Mouse (Mus musculus): ENCODE data around the gene Arl3.
"Not testable (repeated sequence)": the region's sequence is repeated elsewhere in the genome, so short reads cannot be mapped to it uniquely, and the experiment has no call there.

Arl3 gene

DNA sequence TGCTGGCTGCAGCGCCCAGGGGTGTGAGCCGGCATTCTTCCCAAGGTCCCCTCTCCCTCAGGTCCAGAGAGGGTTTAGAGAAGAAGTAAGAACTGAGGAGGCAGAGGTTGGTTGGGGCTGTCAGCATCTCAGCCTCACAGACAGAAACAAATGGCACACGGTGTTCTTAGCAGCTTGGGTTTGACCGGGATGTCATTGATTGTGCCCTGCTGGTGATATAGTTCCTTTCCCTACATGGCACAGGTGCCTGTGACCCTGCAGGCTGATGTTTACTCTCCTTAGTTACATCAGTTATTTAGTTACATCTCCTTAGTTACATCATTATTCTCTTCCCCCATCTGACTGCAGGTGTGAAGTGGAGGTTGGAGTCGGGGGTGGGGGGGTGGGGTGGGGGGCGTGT is 18.6 kb upstream of the Arl3 start:
- no peak for DNase-seq (ENCODE audit: low spot score in 2 of 2)

DNA sequence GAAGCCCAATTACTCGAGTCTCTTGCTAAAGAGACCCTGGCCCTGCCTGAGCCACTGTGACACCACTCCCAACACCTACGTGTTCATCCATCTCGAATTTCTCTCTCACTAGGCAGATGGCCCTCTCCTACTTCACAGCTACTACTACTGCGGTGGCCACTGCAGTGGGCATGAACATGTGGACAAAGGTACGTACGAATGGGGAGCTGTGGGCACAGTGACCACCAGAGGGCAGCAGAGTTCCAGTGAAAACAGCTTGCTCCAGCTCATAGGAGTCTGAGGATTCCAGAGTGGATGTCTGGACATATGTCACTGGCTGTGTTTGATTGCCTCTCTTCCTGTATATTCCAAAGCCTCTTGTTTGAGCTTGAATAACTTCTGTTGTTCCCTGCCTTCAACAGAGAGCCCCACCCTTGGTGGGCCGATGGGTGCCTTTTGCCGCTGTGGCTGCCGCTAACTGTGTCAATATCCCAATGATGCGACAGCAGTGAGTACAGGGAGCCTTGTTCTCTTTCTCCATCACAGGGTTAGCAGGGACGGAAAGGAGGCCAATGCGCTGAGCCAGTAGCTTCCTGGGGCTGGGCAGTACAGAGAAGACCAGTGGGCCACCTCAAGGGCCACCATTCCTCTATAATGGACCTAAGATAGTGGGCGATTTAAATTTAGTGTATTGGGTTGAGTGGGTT is 15.0 kb upstream of the Arl3 start:
- peak; percentile 76 to 83 for DNase-seq (ENCODE audit: low spot score in 2 of 2)

DNA sequence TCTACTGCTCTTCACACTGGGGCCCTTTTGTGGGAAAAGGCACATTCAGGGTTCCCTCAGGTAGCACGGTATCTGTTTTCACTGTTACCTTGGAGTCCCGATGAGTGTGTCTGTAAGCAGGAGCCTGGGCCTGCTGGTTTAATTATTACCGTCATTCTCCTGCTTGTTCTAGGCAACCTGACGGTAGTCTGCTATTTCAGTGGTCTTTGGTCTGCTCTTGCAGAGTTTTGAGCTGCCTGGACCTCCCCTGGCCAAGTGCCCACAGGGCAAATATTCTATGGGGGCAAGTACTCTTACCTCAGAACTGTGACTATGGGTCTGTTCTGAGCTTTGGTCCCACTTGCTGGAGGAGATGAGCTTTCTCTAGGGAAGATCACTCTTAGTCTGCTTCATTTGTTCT is 2.2 kb upstream of the Arl3 start:
- DNase-seq (ENCODE audit: low spot score in 2 of 2) = no peak

DNA sequence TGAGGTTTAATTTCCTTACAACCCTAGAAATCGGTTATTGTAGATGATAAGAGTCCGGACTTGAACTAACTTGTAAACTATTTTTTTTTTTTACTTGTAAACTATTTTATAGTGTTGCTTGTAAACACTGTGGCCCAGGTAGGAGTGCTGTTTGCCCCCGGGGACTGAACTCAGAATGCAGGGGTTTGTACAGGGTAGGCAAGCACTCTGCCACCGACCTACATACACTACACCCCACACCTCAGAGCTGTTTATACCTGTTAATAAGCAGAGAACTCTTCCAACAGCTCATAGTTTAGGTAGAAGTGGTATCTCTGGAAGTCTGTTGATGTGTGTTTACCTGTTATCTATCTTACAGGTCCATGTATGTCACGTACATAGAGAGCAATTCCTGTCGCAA is 992 bp upstream of the Arl3 start:
- DNase-seq (ENCODE audit: low spot score in 2 of 2) = no peak

DNA sequence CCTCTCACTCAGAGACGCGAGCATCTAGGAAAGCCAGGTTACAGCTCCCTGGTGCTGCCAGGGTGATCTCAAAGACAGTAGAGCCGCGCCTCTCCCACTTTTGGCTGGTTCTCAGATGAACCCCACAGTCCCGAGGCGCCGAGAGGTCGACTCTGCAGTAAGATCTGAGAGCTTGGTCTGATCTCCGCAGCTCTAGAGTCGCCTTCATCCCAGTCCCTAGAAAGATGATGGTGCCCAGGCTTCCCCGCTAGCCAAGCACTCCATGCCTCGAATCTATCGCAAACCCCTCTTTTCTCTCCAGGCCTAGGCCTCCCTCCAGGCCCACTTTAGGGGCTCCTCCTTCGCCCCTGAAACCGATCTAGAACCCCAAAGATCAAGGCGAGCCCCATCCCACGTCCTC is 450 bp downstream of the Arl3 start:
- DNase-seq (ENCODE audit: low spot score in 2 of 2) = no peak

DNA sequence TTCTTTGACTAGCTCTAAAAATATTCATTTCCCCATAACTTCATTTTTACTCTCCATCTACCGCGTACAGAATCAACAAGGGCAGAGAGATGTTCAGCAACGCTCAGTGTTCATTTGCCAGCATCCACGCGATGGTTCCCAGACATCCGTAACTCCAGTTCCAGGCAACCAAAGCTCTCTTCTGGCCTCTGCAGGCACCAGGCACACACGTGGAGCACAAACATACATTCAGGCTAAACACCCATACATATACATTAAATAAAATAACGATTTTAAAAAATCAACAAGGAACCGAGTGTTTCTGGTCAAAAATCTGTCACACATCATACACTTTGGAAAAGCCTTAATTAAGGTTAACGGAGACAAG is 1.1 kb downstream of the Arl3 start:
- DNase-seq (ENCODE audit: low spot score in 2 of 2) = no peak

DNA sequence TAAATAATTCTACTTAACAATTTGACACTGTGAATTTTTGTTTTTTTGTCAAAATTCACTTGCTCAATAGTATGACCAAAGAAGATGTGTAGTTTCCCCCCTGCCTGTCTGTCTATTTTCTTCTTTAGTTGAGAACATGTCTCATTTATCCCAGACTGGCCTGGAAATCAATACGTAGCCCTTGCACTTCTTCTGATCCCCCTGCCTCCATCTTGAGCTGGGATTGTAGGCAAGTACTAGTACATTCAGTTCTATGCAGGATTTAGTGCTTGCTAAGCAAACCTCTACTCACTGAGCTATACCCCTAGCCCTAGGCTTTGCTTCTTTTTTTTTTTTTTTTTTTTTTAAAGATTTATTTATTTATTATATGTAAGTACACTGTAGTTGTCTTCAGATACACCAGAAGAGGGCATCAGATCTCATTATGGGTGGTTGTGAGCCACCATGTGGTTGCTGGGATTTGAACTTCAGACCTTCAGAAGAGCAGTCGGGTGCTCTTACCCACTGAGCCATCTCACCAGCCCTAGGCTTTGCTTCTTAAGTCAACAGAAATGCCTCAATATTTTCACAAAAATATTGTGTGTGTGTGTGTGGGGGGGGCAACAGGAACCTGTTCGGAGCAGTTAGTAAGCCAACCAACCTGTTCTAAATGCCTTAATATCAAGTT is 1.7 kb downstream of the Arl3 start:
- not testable (repeated sequence) for DNase-seq (ENCODE audit: low spot score in 2 of 2)

DNA sequence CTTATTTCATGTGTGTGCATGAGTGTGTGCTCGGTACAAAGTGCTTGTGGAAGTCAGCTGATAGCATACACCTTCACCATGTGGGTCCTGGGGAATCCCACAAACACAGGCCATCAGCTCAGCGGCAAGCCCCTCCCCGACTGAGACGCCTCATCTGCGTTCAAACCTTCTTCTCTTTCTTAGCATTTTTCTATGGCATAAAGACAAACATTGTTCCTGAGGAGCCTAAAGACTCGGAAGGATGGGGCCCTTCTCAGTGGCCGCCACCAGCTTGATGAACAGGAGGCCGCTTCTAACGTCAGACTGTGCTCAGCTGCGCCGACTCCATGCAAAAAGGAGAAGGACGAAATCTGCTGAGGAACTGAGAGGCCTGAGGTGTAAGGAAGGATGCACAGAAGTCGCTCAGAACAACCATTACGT is 8.9 kb downstream of the Arl3 start:
- DNase-seq (ENCODE audit: low spot score in 2 of 2) = no peak

DNA sequence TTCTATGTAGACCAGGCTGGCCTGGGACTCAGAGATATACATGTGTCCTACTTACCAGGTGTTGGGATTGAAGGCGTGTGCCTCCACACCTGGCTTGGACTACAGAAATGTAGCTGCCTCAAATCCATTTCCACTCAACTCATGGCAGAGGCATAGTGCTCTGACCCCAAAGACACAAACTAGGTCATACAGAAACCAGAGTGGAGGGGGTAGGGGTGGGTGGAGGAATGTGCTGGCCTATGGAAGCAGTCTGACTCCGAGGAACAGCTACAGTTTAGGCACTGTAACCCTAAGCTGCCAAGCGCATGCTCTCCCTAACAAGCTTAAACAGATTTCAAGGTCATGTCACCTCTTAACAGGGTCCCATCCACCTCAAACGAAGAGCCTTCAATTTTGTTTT is 9.4 kb downstream of the Arl3 start:
- DNase-seq (ENCODE audit: low spot score in 2 of 2) = no peak

DNA sequence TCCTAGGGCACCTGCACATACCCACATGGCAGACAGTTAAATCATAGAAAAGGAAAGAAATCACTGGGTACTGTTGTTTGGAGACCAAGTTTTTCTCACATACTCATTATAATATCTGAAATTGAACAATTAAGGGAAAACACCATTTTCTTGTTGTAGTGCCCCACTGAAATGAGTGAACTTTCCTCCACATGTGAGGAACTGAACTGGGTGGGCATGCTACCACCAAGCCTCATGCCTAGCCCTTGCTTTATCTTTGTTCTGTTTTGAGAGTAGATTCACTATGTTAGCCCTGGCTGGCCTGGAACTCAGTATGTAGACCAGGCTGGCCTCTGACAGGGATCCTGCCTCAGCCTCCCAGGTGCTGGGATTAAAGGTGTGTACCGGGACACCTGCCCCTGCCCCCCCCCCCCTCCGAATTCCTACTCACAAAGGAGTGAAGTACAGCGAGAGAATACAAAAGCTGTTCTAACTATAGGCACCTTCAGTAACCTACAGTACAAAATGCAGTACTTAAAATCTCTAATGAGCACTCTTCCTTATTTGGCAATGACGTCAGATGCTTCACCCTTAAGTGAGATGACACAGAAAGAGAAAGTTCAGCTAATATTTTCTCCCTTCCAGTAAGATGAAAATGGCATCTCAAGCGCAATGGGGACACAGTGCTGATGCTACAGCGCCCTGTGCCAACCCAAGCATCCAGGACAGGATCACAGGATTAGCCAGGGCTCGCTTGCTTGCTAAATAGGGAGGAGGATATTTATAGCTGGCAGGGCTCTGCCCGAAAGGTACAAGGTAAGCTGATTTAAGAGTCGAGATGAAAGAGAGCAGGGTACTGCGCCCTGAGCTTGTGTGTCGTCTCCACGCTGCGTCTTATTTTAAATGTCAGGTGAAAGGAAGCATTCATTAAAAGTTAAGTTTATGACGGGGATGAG is 10.2 kb downstream of the Arl3 start:
- no peak for DNase-seq (ENCODE audit: low spot score in 2 of 2)

DNA sequence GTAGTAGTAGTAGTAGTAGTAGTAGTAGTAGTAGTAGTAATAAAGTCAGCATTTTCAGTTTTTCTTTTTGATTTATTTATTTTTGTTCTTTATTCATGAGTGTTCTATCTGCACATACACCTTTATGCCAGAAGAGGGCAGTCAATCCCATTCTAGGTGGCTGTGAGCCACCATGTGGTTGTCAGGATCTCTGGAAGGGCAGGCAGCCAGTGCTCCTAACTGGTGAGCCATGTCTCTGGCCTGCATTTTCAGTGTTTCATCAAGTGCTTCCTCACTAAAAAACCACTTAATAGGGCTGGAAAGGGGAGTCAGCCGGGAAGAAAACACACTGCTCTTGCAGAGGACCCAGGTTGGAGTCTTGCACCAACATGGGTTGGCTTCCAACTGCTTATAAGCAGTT is 10.9 kb downstream of the Arl3 start:
- DNase-seq (ENCODE audit: low spot score in 2 of 2) = peak; percentile 27 to 65

DNA sequence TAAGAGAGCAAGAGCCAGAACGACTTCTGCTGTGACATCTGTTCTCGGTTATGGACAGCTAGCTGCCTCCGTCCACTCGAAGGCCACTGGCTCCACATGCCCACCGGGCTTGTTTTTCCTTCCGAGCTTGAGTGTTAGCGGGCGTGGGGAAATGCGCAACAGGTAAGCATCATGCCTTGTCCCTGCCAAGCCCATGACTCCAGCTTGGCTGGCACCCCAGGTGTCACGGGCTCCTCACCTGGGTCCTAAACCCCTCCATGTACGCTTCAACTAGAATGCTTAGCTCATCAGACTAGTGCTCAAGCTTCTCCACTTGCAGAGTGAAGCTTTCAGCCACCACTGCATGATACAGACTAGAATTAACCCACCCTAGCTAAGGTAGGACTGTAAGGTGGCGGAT is 14.4 kb downstream of the Arl3 start:
- no peak for DNase-seq (ENCODE audit: low spot score in 2 of 2)

DNA sequence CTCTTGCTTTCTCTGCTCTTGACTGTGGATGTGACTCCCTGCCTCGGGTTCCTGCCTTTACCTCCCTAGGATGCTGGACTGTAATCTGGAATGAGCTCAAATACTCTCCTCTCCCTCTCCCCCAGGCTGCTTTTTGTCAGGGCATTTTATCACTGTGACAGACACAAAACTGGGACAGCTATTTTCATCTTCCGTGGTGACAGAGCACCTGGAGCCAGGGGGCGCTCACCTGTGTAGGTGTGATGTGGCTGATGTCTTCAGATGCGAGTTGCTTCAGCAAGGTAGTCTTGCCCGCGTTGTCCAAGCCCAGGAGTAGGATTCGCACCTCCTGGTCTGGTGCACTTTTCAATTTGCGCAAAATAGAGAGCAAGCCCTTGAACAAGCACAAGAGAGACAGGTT is 15.0 kb downstream of the Arl3 start:
- DNase-seq (ENCODE audit: low spot score in 2 of 2) = no peak

DNA sequence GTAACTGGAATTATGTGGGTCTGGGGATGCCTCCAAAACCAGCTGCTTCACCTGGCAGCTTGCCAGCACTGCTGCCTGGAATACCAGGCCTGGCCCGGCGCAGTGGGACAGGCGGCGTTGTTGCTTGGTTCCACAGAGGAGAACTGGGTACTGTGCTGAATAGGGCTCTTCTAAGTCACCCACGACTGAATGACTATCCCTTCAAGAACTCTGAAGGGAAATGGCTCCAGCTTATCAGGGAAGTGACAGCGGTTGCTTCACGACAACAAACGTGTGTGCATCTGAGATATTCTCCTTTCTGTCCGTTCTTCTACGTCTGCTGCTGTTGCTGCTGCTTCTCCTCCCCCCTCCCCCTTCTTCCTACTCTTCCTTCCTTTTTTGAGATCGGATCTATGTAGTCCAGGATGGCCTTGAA is 19.4 kb downstream of the Arl3 start:
- DNase-seq (ENCODE audit: low spot score in 2 of 2) = no peak

DNA sequence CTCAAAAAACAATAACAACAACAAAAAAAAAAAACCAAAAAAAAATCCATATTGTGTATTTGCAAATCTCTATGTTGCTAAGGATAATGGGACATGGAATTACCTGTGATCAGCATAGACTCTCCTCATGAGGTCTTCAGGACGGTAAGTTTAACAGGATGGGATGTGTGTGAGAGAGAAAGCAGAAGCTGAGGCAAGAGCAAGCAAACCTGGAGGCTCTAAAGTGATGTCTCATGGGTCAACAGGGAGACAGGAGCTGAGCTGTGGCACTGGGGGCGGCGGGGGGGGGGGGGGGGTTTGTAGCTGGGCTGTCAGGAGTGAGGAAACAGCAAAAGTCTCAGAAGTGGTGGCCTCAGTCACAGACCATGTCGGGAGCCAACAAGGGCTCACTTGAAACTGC is 20.5 kb downstream of the Arl3 start:
- DNase-seq (ENCODE audit: low spot score in 2 of 2) = no peak

DNA sequence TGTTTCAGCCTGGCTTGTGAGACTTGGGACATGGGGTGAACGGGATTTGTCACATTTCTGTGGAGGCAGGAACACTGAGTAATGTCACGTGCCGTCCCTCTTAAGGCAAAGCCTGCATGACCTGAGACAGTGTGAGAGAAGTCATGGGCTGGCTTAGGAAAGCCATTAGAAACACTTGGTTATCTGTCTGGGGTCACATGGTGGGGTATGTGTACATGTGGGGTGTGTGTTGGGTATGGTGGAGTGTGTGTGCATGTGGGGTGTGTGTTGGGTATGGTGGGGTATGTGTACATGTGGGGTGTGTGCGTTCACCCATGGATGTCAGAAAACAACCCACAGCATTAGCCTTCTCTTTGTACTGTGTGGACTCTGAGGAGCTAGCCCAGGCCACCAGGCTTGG is 22.6 kb downstream of the Arl3 start:
- no peak for DNase-seq (ENCODE audit: low spot score in 2 of 2)

DNA sequence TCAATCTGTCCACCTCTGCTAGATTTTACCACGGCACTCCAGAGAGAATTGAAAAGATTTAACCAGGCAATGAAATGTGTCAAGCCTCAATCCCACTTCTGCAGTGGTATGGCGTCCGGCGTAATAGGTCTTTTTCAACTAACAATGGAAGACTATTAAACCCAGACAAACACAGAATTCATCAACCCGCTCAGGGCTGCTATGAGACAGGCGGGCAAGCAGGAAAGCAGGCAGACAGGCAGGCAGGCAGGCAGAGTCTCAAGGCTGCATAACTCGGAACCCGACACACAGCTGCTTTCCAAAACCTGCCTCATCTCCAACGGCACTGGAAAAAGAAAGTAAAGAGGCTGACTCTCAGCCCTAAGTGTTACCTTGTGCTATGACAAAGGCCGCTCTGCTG is 24.9 kb downstream of the Arl3 start:
- DNase-seq (ENCODE audit: low spot score in 2 of 2) = no peak

DNA sequence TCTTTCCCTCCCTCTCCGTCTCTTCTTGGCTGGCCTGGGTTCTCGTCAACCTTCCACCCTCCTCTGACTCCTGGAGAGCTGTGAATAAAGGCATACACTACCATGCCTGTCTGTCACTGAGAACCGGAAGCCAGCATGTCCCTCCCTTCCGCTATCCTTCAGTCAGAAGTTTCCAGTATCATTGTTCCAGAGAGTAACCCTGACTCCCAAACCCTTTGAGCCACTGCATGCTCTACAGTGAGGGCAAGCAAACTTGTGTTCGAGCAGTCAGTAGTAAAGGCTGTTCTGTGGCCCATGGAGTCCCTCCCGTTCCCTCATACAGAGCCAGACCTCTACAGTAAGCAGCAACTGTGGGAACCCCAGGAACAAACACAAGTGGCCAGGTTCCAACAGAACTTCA is 25.4 kb downstream of the Arl3 start:
- DNase-seq (ENCODE audit: low spot score in 2 of 2) = no peak

DNA sequence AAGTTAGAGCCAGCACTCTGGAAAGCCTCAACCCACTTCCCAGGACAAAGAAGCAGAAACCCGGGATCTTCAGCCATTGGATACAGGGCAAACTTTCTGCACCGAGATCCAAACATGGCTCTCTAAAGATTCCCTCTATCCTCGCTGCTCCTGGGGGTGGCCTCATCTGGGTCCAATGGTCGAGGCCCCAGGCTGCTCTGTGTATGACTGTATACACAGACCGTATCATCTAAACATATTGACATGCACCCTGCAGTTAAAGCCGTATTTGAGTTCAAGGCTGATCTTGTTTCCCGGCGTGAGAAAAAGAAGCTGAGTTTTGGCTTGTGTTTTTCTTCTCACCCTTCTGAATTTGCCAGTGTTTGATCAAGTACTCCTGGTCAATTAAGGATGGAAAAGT is 30.2 kb downstream of the Arl3 start:
- no peak for DNase-seq (ENCODE audit: low spot score in 2 of 2)

DNA sequence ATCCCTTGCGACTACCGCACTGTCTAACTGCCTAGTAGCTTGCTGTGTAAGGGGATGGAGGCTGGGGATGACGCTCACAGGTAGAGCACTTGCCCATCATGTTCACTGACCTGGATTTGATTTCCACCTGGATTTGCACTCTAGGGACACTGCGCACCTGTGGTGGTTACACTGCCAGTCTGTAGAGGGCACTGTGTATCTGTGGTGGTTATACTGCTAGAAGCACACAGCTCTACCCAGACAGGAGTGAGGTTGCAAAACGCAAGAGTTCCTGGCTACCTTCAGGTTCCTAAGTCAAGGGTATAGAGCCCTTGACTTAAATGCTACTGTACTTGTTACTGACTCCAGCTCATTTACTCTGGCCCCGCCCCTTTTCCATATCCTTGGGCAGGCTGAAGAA is 34.8 kb downstream of the Arl3 start:
- no peak for DNase-seq (ENCODE audit: low spot score in 2 of 2)

DNA sequence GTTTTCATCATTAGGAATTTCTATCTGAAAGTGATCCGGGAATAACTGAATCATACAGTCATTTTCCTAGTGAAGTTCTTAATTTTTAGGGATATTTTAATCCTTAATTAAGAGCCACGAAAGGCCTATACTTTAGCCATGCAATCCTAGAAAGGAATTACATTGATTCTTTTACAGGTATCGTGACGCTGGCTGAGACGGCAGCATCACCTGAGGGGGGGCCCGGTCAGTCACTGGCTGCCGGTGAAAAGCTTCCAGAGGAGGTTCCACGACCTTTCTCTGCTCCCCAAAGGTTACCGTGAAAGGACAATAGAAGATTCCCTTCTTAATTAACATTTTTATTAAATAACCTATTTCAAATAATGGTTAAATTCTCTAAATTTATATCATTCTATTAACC is 35.6 kb downstream of the Arl3 start:
- no peak for DNase-seq (ENCODE audit: low spot score in 2 of 2)

DNA sequence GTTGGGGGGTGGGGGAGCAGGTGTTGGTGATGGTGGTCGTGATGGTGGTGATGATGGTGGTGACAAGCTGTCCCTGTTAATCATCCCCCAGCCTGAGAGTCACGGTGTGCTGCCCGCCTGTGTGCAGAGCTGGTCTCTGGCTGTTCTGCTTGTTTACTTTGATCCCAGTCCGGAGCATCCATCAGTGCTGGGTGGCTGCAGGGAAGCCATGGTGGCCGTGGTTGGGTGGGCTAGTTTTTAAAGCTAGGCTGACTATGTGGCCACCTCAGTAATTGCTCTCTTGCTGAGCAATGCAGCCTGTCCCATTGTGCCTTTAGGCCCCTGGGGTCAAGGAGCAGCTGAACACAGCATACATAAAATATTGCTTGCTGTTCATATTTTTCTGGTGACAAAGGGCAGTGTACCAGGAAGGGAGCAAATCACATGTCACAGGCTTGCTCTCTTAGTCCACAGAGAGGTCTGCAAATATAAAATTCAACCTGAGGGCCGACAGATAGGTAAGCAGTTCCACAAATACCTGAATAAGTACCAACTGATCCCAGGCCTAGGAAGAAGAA is 38.4 kb downstream of the Arl3 start:
- DNase-seq (ENCODE audit: low spot score in 2 of 2) = no peak

DNA sequence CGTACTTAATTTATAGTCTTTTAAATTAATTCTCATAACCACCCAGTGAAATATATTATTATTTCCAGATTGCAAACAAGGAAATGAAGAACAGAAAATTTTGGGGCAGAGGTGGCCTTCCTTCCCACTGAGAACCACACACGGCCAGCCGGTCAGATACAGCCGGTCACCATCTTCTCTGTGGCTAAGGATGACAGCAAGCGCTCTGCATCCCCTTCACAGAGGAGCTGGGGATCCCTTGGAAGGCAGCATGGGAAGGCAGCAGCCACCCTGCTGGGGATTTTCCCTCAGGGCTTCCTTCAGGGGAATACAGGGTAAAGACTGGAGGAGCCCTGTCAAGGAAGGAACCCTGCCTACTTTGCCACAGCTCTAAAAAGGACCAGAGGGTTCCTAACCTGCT is 39.5 kb downstream of the Arl3 start:
- no peak for DNase-seq (ENCODE audit: low spot score in 2 of 2)

All from urinary bladder, postnatal 36 days (tissue).